Mouse (Mus musculus): ENCODE measurements around the gene Tsc2. TPM values are rescaled to one million over a fixed set of nuclear protein-coding genes. Genes with fewer than 3 reads are reported as not detected.

Tsc2 gene
- total and polyA plus RNA-seq, 2 experiments from 2014 or later, result 61.7 to 106 TPM

- TF ChIP-seq CTCF (IDR thresholded peaks at IDR 0.05), result no peak
- WGBS, result 2% methylated on average over 47 of the region's 47 CpGs
- Histone ChIP-seq H3K4me3 (ENCODE audit: low read depth, low read length) (peak within 1 kb of the TSS; percentile 28), H3K9me3 (ENCODE audit: low read length) (no peaks in the 10 kb centered on the region), H3K36me3 (ENCODE audit: insufficient read depth, low read length) (no peaks in the 10 kb centered on the region), H3K9ac (replicated peaks; ENCODE audit: low read length, poor library complexity, severe bottlenecking) (peak within 1 kb of the TSS; percentile 48; the same call in 1 of the 2 replicates), H3K4me1 (ENCODE audit: insufficient read depth, low read length) (peaks cover 6% of the 10 kb centered on the region; the same call in 1 of the 2 replicates), H3K27me3 (ENCODE audit: insufficient read depth, low read length) (peaks cover 38% of the 10 kb centered on the region), H3K4me2 (ENCODE audit: low read depth, low read length, poor library complexity, severe bottlenecking) (peak within 1 kb of the TSS; percentile 48), H3K27ac (ENCODE audit: low read depth, low read length) (no peak within 1 kb of the TSS)
- DNase-seq (ENCODE audit: low spot score) (no peak), ATAC-seq (ENCODE audit: low FRiP score) (no peak)
Observed at GRCm38 (mm10) chr17:24658017-24658758, 25.8 kb upstream of the Tsc2 start, which contains the start of gene Npw. TSS of gene Npw (minus strand) at chr17:24658457.

- H3K4me1 ChIP-seq (ENCODE audit: insufficient read depth, low read length), result peaks cover 10% of the 10 kb centered on the region
- H3K9ac ChIP-seq (replicated peaks; ENCODE audit: low read length, poor library complexity, severe bottlenecking), result no peak overlapping the region
Observed at GRCm38 (mm10) chr17:24654969-24655368, 22.5 kb upstream of the Tsc2 start.

GRCm38 (mm10) chr17:24653967-24654710 is 21.7 kb upstream of the Tsc2 start:
- ATAC-seq (ENCODE audit: low FRiP score) (no peak), DNase-seq (ENCODE audit: low spot score) (peak; percentile 73)
- Histone ChIP-seq H3K36me3 (ENCODE audit: insufficient read depth, low read length) (no peaks in the 10 kb centered on the region), H3K27ac (ENCODE audit: low read depth, low read length) (no peak overlapping the region), H3K4me1 (ENCODE audit: insufficient read depth, low read length) (peaks cover 10% of the 10 kb centered on the region), H3K27me3 (ENCODE audit: insufficient read depth, low read length) (peaks cover 27% of the 10 kb centered on the region), H3K4me2 (ENCODE audit: low read depth, low read length, poor library complexity, severe bottlenecking) (peak overlapping the region; percentile 45), H3K9me3 (ENCODE audit: low read length) (no peaks in the 10 kb centered on the region), H3K9ac (replicated peaks; ENCODE audit: low read length, poor library complexity, severe bottlenecking) (no peak overlapping the region), H3K4me3 (ENCODE audit: low read depth, low read length) (peak overlapping the region; percentile 18; the same call in 1 of the 2 replicates)
- 6% methylated on average over 18 of the region's 19 CpGs for WGBS
- peak; percentile 94 for TF ChIP-seq CTCF (IDR thresholded peaks at IDR 0.05)

More at GRCm38 (mm10) chr17:24654969-24655368, 22.5 kb upstream of the Tsc2 start:
- no peak overlapping the region for H3K4me3 ChIP-seq (ENCODE audit: low read depth, low read length)
- no peak overlapping the region for H3K4me2 ChIP-seq (ENCODE audit: low read depth, low read length, poor library complexity, severe bottlenecking)
- no peak overlapping the region for H3K27ac ChIP-seq (ENCODE audit: low read depth, low read length)
- no peak for TF ChIP-seq CTCF (IDR thresholded peaks at IDR 0.05)
- ATAC-seq (ENCODE audit: low FRiP score) (no peak), DNase-seq (ENCODE audit: low spot score) (no peak)
- 78% methylated on average over 4 of the region's 4 CpGs for WGBS
- no peaks in the 10 kb centered on the region for H3K36me3 ChIP-seq (ENCODE audit: insufficient read depth, low read length)
- peaks cover 33% of the 10 kb centered on the region for H3K27me3 ChIP-seq (ENCODE audit: insufficient read depth, low read length)
- no peaks in the 10 kb centered on the region for H3K9me3 ChIP-seq (ENCODE audit: low read length)

- H3K4me1 ChIP-seq (ENCODE audit: insufficient read depth, low read length), result peaks cover 9% of the 10 kb centered on the region
- H3K4me2 ChIP-seq (ENCODE audit: low read depth, low read length, poor library complexity, severe bottlenecking), result no peak overlapping the region
- no peak overlapping the region for H3K27ac ChIP-seq (ENCODE audit: low read depth, low read length)
- ATAC-seq (ENCODE audit: low FRiP score), result no peak
- H3K9ac ChIP-seq (replicated peaks; ENCODE audit: low read length, poor library complexity, severe bottlenecking), result no peak overlapping the region
- DNase-seq (ENCODE audit: low spot score), result no peak
- TF ChIP-seq CTCF (IDR thresholded peaks at IDR 0.05), result no peak
- peaks cover 4% of the 10 kb centered on the region; the same call in 1 of the 2 replicates for H3K27me3 ChIP-seq (ENCODE audit: insufficient read depth, low read length)
- WGBS, result 68% methylated on average over 3 of the region's 3 CpGs
- H3K36me3 ChIP-seq (ENCODE audit: insufficient read depth, low read length), result no peaks in the 10 kb centered on the region
- H3K4me3 ChIP-seq (ENCODE audit: low read depth, low read length), result no peak overlapping the region
- H3K9me3 ChIP-seq (ENCODE audit: low read length), result no peaks in the 10 kb centered on the region
Observed at GRCm38 (mm10) chr17:24651835-24652234, 19.4 kb upstream of the Tsc2 start.

GRCm38 (mm10) chr17:24650766-24651165 is 18.3 kb upstream of the Tsc2 start:
- H3K9ac ChIP-seq (replicated peaks; ENCODE audit: low read length, poor library complexity, severe bottlenecking), result peak overlapping the region; percentile 89
- H3K27ac ChIP-seq (ENCODE audit: low read depth, low read length), result peak overlapping the region; percentile 80; the same call in 1 of the 2 replicates
- TF ChIP-seq CTCF (IDR thresholded peaks at IDR 0.05), result no peak

More at GRCm38 (mm10) chr17:24650766-24651165, 18.3 kb upstream of the Tsc2 start:
- DNase-seq (ENCODE audit: low spot score) (no peak), ATAC-seq (ENCODE audit: low FRiP score) (no peak)
- Histone ChIP-seq H3K4me3 (ENCODE audit: low read depth, low read length) (peak overlapping the region; percentile 87), H3K27me3 (ENCODE audit: insufficient read depth, low read length) (no peaks in the 10 kb centered on the region; the same call in 1 of the 2 replicates), H3K4me1 (ENCODE audit: insufficient read depth, low read length) (peaks cover 9% of the 10 kb centered on the region), H3K4me2 (ENCODE audit: low read depth, low read length, poor library complexity, severe bottlenecking) (peak overlapping the region; percentile 94), H3K36me3 (ENCODE audit: insufficient read depth, low read length) (no peaks in the 10 kb centered on the region), H3K9me3 (ENCODE audit: low read length) (no peaks in the 10 kb centered on the region)
- 76% methylated on average over 4 of the region's 4 CpGs for WGBS
